Mouse (Mus musculus) T-helper 17 cell (primary cell): ENCODE results near the gene Efna3.

Experiments
- in situ Hi-C, 2 experiments: fragments of 300-600 bp; cut with MboI, MseI; formaldehyde crosslinking; loops; 1 replicate in 1 of 2; 2 replicates in 1 of 2; pipeline ENCODE4 v1.15.1; 2025; ENCODE audit warnings: high pct_unique_total_duplicates in 2 of 2

Efna3 gene

DNA sequence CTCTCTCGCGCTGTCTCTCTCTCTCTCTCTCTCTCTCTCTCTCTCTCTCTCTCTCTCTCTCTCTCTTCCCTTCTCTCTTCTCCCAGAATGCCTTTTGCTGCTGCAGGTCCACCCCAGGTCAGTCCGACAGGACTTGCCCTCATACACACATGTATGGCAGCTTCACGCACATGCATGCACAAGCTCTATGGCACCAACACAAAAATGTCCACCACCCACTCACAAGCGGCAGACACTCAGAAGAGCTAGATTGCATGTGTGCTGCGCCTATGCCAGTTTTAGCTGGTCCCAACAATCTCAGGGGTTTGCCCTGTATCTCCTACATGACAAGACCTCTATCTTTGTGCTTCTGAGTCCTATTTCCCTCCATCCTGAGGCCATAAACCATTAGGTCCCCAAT lies 5.5 kb downstream of the Efna3 start:
- in situ Hi-C loops: loop anchor here in 1 of 2 experiments (5.0 kb wide), 2 partner anchors 70 to 165 kb away; partner anchors contain the start of genes Krtcap2 and Trim46

DNA sequence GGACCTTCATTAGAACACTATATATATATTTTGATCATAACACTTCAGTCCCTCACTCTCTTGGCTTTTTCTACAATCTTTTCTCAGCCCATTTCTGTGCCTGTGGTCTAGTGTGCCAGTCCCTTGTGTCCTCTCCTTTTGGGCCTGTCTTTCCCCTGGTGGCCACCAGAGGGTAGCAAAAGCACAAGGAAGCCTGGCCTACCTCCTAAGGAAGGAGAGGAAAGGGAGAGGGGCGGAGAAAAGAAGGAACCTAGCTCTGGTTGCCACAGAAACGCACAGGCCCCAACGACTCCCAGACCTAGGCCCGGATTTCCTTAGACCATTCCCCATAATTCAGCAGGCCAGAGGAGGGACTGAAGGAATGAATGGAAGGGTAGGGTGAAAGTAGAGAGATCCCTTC lies 5.9 kb downstream of the Efna3 start:
- in situ Hi-C loops: loop anchor here in 1 of 2 experiments (5.0 kb wide), 2 partner anchors 70 to 165 kb away; partner anchors contain the start of genes Krtcap2 and Trim46

DNA sequence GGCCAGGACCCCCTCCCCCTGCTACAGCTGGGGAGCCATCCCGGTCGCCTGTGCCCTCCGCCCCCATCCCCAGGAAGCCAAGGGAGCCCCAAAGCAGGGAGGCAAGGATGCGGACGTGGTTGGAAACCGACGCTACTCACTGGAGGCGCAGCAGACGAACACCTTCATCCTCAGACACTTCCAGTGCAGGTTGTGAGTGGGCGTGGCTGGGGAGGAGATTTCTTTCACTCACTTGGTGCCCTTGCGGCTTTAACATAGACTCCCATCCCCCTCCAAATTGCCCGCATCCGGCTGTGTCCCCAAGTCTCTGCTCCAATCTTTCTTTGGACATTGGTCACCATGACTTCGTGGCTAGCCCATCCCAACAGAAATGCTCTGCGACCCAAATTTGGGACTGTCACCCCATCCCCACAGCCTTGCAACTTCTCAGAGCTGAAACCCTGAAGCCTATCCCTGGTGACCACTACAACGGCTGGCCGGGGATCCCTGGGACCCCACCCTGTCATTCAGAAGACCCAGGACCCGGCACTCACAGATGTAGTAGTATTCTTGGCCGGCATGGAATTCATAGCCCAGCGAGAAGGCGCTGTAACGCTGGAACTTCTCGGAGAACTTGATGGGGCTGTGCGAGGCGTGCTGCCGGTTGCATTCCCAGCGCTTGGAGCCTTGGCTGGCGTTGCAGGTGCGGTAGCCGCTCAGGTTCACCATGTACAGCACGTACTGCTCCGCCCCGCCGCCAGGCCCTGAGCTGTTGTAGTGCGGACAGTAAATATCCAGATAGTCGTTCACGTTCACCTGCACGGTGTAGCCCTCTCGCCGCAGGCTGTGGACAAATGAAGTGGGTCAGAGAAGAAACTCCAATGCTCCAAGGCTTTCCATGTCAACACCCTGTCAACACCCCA lies 6.6 kb downstream of the Efna3 start:
- in situ Hi-C loops: loop anchor here in 1 of 2 experiments (5.0 kb wide), 2 partner anchors 69 to 166 kb away; partner anchors contain the start of genes Krtcap2 and Trim46

DNA sequence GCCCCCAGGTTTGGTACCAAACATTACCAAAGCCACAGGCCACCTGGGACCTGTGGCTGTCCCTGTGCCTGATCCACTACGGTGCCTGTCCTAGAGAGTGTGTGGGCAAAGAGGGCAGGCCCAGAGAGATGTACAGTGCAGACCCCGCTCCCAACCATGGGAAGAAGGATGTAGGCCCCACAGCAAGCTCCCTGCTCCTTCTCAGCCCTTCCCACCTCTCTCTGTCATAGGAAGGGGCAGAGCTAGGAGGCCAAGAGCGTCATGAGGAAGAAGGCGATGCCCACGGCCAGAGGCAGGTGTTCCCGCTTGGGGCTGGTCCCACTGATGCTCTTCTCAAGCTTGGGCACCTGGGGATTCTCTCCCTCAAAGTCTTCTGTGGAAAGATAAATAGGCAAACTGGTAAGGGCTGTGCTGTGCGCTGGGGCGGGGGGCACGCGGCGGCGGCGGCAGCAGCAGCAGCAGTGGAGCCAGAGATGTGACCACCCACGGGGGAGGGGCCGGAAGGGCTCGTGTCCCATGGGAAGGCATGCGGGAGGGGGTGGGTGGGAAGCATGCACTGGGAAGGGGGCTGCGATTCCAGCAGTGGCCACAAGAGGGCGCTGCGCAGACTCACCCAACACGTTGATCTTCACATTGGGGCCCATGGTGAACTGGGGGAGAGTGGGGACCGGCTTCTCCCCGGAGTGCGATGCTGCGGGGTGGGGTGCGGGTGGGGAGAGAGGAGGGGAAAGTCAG lies 7.4 kb downstream of the Efna3 start:
- in situ Hi-C loops: loop anchor here in 1 of 2 experiments (5.0 kb wide), 2 partner anchors 68 to 167 kb away; partner anchors contain the start of genes Krtcap2 and Trim46

DNA sequence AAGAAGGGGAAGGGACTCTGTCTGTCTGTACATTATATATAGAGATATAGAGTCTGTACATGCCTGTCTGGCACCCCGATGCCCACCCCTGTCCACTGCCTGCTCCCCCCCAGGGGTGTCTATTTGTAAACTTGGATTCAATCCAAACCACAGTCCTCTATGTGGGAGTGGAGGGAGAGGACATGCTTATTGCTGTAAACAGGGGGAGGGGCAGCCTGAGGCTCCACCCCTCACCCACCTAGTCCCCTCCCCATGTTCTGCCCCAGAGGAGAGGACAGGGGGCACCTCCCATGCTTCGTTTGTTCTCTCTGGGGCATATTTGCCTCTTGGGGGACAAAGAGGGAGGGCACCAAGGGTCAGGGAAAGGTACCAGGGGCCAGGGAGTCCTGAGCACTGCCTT lies 8.0 kb downstream of the Efna3 start:
- in situ Hi-C loops: loop anchor here in 1 of 2 experiments (5.0 kb wide), 2 partner anchors 67 to 168 kb away; partner anchors contain the start of genes Krtcap2 and Trim46

DNA sequence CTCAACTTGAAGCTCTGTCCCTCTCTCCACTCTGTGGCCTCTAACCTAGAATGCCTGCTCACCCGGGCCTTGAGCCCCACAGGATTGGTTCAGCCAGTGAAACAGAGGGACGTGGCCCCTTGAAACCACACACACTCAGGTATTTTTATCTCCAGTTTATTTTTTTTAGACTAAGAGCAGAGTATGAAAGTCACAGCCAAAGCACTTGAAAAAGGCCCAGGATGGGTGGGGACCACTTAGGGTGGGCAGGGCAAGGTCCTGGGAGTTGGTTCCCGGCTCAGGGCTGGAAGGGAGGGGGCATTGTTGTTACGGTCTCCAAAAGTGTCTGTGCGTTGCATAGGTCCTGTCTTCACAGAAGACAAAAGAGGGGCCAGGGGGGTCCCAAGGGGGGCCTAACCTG lies 8.4 kb downstream of the Efna3 start:
- in situ Hi-C loops: no loop called here

DNA sequence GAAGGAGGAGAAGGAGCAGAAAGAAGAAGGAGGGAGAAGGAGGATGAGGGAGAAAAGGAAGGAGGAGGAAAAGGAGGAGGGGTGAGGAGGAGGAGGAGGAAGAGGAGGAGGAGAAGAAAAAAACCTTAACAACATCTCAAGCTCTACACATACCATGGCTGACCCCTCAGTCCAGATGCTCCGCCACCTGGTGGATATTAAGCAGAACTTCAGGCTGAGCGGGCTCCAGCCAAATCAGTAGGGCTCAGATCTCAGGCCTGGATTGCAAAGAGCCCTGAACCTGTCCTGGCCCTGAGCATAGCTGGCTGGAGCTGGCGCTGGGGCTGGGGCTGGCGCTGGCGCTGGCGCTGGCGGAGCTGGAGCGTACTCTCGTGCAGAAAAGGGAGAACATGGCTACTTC lies 14.7 kb downstream of the Efna3 start:
- in situ Hi-C loops: loop anchor here in 1 of 2 experiments (5.0 kb wide), 1 partner anchor 61 kb away; the partner anchor contains the start of genes Krtcap2 and Trim46

DNA sequence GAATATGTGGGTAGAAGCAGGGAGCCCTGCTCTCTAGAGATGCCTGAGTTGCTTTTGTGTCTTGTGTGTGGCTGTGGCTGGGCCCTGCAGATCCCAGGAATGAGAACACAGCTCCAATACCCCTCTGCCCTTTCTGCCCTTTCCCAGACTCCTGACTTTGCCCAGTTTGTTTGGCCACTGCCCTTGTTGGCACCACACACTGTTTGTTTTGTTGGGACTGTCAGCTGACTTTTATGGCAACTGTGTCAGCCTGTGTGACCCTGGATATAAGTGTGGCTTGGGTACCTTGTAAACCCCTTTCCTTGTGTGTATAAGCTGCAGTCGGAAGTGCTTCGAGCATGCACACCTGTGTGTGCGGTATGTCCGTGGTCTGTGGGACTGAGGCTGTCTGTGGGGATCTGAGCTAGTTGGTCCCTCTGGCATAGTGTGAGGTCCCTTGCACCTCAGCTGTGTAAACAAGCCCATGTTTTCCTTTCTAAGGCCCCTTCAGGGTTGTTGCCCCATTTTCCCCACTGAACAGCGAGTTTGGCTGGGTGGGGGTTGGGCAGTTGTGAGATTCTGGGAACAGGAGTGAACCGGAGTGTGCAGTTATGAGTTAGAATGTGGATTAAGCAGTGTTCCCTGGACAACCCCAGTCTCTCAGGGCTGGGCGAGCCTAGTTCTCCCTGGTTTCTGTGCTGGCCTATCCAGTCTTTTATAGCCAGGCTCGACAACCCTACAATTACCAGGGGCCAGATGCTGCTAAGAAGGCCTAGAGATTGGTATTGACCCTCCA lies 17.0 kb downstream of the Efna3 start:
- in situ Hi-C loops: loop anchor here in 1 of 2 experiments (5.0 kb wide), 1 partner anchor 58 kb away; the partner anchor contains the start of genes Krtcap2 and Trim46

DNA sequence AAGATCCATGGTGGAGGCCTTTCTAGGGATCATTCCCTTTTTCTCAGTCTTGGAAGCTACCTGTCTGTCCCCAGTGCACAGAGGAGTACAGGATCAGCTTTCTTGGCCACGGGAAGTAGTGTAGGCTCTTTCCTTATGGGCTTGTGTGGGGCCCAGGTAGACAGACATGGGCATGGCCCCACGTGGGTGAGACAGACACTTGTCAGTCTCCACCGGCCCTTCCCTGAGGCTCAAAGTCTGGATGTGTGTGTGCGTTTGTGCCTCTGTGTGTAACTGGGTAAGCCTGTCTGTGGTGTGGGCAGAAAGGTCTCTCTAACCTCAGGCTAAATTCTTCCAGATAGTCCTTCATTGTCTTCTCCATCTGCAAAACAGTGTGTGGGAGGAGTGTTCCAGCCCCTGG lies 17.7 kb downstream of the Efna3 start:
- in situ Hi-C loops: loop anchor here in 1 of 2 experiments (5.0 kb wide), 1 partner anchor 58 kb away; the partner anchor contains the start of genes Krtcap2 and Trim46

DNA sequence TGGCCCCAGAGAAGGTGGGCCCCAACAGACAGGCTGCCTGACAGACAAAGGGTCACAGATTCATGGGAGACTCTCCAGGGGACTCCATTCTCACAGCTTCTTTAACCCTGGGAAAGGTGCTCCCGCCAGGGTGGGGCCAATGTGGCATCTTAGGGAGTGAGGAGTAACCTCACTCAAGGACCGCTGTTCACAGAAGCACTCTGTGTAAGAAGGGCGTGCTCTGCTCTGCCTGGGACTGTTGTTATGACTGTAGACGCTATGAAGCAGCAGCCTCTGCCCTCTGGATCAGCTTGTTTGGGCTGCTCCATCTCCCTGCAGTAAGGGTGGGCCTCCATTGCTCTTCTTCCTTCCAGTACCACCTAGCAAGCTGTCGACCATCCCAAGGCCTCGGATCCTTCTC lies 18.3 kb downstream of the Efna3 start:
- in situ Hi-C loops: no loop called here

DNA sequence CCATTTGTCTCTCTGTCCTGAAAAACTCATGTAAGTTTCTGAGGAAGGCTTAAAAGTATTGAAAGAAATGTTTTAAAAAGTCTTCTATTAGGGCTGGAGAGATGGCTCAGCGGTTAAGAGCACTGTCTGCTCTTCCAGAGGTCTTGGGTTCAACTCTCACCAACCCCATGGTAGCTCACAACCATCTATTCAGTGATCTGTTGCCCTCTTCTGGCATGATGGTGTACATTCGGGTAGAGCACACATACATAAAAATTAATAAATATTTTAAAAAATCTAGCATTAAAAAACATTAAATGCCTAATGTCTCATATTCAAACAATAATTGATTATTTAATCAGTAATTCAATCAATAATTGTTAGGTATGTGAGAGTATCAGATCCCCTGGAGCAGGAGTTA lies 22.3 kb downstream of the Efna3 start:
- in situ Hi-C loops: no loop called here

DNA sequence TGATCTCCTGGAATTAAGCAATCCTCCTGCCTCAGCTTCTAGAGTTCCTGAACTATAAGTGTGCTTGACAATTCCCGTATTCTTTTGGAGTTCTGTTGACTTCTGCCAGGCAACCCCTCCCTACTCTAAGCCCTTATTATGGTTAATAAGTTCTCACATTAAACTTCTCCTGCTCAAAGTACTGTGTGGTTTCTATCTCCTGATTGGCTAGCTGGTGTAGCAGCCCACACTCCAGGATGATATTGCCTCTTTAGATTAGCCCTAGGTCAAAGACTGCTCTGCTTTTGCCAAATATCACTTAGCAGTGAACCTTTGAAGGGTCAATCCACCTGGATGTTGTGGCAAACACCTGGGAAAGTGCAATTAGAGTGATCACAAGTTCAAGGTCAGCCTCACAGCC lies 22.7 kb downstream of the Efna3 start:
- in situ Hi-C loops: no loop called here

DNA sequence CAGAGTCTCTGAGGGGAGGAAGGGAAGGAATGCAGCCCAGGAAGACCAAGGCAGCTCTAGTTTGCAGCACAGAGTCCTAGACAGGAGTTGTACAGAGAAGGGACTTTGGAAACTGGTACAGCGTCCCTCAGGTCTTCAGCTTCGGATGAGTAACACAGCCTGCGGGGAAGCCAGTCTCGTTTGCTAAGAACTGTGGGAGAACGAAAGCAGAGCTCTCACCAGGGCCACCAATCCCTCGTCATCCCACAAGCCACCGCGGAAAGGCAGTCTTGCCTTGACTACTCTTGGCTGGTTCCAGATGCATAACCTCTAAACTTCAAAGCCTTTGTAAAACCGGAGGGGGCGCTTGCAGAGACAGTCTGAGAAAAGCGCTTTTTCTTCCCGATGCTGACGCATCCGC lies 23.3 kb downstream of the Efna3 start:
- in situ Hi-C loops: no loop called here

DNA sequence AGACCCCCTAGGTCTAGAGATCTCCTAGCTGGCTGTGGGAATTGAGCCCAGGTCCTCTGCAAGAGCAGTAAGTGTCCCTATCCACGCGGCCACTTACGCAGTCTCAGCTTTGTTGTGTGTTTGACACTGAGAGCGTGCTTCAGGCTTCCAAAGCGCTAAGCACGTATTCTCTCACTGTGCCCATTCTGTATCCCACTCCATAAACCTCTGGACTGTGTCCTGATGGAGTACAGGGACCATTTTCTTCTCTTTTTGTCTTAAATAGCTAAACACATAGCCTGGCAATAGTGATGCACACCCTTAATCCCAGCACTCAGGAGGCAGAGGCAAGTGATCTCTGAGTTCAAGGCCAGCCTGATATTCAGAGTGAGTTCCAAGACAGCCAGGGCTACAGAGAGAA lies 23.9 kb downstream of the Efna3 start:
- in situ Hi-C loops: no loop called here

DNA sequence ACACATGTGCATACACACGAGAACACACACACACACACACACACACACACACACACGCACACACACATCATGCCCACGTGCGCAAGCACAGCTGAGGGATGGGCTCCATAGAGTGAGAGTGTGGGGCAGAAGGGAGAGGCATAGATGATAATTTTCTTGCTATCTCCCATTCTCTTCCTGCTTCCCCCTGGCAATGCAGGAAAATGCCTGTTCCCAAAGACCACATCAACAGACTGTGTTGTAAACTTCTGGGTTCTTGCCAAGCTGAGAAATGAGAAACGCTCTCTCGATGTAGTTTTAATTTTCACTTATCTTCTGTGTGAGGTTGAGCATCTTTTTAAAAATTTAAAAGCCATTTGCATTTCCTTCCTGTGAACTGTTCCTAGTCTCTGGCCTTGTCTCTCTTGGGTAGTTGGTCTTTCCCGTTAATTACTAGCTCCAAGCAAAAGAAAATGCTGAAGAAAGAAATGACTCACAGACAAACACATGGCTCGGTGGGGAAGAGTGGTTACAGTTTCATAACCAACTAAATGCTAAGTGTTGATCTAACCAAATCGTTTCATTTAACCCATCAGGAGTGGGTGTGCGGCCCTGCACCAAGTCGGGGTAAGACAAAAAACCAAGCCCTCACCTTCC lies 25.9 kb downstream of the Efna3 start:
- in situ Hi-C loops: no loop called here

DNA sequence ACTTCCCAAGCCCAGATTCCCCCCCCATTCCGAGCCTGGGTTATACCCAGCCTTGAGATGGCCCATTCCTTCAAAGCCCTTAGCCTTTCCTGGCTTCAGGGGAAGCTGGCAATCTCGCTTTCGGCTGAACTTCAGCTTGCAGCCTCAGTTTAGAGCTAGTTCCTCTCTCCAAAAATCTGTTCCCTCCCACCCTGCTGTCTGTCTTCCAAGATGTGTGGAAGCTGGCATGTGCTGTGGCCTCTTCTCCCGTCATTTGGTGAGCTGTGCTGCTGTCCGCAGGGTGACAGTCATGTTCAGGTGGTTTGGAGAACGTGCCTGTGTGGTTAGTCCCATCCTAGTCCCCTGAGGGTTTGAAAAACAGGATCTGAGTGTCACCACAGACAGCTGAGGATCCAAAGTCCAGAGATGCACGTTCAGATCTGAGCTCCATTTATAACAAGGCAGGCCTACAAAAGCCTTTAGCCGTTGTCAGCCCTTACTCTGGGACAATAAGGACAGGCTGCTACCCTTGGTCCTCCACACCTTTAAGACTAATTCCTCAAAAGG lies 27.0 kb downstream of the Efna3 start:
- in situ Hi-C loops: no loop called here

DNA sequence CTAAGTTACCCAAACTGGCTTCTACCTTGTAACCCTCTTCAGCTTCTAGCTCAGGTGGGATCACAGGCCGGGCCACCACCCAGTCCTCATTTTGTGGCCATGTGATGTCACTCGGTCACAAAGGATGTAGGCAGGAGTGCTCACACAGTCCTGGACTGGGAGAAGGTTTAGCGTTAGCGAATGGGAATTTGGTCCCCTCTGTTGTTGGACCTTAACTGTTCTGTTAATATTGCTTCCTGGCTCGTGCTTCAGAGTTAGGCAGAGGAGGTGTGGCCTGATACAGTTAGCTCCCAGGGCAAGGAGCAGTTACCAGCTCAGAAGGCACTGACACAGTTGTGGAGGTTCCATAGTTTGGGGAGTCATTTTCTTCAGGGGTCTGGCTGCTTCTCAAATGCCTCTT lies 28.6 kb downstream of the Efna3 start:
- in situ Hi-C loops: no loop called here

DNA sequence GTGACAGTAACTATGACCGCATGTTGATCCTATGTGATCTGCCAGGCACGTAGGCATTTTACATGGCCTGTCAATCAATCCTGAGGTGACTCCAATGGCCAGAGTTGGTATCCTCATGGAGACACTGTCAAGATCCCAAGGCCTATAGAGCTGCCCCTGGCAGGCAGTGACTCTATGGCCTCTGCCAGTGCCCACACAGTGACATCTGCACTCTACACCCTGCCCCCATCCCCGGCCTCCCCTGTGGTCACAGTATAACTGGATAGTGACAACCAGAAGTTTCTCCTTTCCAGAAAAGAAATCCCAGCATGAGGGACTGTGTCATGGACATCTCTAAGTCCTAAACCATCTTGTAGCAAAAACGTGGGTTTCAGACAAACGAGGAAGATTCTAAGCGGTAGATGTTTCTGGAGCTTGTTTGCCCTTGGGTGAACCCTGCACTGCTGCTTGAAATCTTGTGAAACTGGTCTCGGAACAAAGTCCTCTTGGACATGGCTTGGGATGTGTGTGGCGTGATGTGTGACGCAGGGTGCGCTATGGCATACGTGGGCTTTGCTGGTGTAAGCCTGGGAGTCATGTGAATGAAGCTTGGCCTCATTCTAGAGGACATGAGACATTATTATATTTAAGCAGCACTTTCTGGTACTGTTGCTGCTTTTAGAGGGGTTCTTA lies 29.4 kb downstream of the Efna3 start:
- in situ Hi-C loops: no loop called here

DNA sequence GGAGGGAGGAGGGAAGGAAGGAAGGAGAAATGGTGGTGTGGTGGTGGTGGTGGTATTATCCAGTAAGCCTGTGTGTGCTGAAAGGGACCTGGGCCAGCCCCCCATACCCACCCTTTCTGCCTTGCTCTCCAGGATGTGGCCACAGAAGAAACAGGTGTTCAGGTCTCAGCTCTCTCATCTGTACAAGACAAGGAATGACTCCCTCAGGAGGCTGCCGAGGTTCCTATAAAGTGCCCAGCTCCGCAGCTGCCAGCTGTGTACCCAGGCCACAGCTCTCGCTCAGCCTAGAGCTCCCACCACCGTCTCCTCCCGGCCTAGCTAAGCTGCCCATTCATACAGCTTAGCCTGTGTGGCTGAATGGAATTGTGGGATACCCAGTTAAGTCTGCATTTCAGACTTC lies 30.5 kb downstream of the Efna3 start:
- in situ Hi-C loops: no loop called here

DNA sequence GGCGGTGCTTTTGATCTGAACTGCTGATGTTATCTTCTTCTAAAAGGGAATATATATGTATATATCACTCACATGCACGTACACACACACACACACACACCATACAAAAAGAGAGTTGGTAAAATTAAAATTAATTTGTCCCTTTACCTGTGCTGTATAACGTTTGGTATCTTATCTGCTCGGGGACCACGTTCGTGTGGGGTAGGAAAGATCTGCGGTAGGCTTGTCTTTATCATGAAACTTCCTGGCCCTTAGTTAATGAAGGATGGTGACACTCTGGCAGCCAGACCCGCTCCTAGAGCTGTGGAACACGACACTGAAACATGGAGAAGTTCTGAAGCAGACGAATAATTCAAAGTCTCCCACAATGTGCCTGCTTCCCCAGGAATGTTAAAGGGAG lies 30.9 kb downstream of the Efna3 start:
- in situ Hi-C loops: no loop called here
